ENCODE assay signal across 8 mouse cellular contexts in genomic region chr5:114381013-114381351, GRCm38 (mm10). TPM values are rescaled to one million over a fixed set of nuclear protein-coding genes. Genes with fewer than 3 reads are reported as not detected.
A peak's percentile ranks its signal among the peaks of the same experiment; 100 is the strongest.
DNase-seq lines count a peak whose midpoint lies in the region; ATAC-seq and TF ChIP-seq lines count a peak whose summit lies in the region.

No protein-coding gene starts in this region.

- WGBS in lung, adult 2 months = under 1% methylated on average over 18 of the region's 18 CpGs
- under 1% methylated on average over 18 of the region's 18 CpGs for WGBS in embryonic facial prominence, embryonic 10.5 days
- WGBS in hindbrain, embryonic 16.5 days = 0% methylated on average over 13 of the region's 18 CpGs
- WGBS in midbrain, embryonic 15.5 days = under 1% methylated on average over 18 of the region's 18 CpGs

- DNase-seq in lung, adult 2 months = no peak
- DNase-seq in lung, postnatal 4 days = no peak
- no peak for DNase-seq in embryonic facial prominence, embryonic 10.5 days (ENCODE audit: low spot score)
- no peak for DNase-seq in testis, postnatal 10 days (ENCODE audit: low spot score)
- DNase-seq in ovary, postnatal 14 days (ENCODE audit: low spot score) = no peak
- no peak for DNase-seq in ovary, postnatal 36 days (ENCODE audit: low spot score)

- peaks cover 48% of the 10 kb centered on the region for H3K36me3 ChIP-seq in embryonic facial prominence, embryonic 10.5 days (replicated peaks)
- peaks cover 3% of the 10 kb centered on the region for H3K36me3 ChIP-seq in hindbrain, embryonic 16.5 days (ENCODE audit: control insufficient read depth, insufficient read depth, low read length)
- peaks cover 4% of the 10 kb centered on the region; the same call in 1 of the 2 replicates for H3K36me3 ChIP-seq in midbrain, embryonic 15.5 days (replicated peaks)

- H3K9ac ChIP-seq in hindbrain, embryonic 16.5 days (ENCODE audit: low read depth, low read length) = peak overlapping the region; percentile 92
- H3K9ac ChIP-seq in midbrain, embryonic 15.5 days = peak overlapping the region; percentile 93

- H3K9me3 ChIP-seq in embryonic facial prominence, embryonic 10.5 days = no peaks in the 10 kb centered on the region
- no peaks in the 10 kb centered on the region for H3K9me3 ChIP-seq in hindbrain, embryonic 16.5 days (ENCODE audit: control insufficient read depth, low read length)
- no peaks in the 10 kb centered on the region for H3K9me3 ChIP-seq in midbrain, embryonic 15.5 days

- H3K4me3 ChIP-seq in lung, adult 2 months (replicated peaks; ENCODE audit: extremely low read depth, low read depth, low read length) = peak overlapping the region; percentile 88
- H3K4me3 ChIP-seq in embryonic facial prominence, embryonic 10.5 days = peak overlapping the region; percentile 96
- H3K4me3 ChIP-seq in hindbrain, embryonic 16.5 days (ENCODE audit: low read length) = peak overlapping the region; percentile 84
- peak overlapping the region; percentile 94 for H3K4me3 ChIP-seq in midbrain, embryonic 15.5 days

- TF ChIP-seq CTCF in lung, adult 2 months (IDR thresholded peaks at IDR 0.05; ENCODE audit: insufficient read depth, low read length) = no peak

- no peaks in the 10 kb centered on the region for H3K27me3 ChIP-seq in embryonic facial prominence, embryonic 10.5 days (replicated peaks; ENCODE audit: low read depth, poor library complexity, severe bottlenecking)
- H3K27me3 ChIP-seq in hindbrain, embryonic 16.5 days (replicated peaks; ENCODE audit: control insufficient read depth, insufficient read depth, low read length) = no peaks in the 10 kb centered on the region
- H3K27me3 ChIP-seq in midbrain, embryonic 15.5 days (replicated peaks) = no peaks in the 10 kb centered on the region

- H3K4me1 ChIP-seq in lung, adult 2 months (ENCODE audit: control insufficient read depth, insufficient read depth, low read length) = peaks cover 17% of the 10 kb centered on the region
- H3K4me1 ChIP-seq in embryonic facial prominence, embryonic 10.5 days = peaks cover 44% of the 10 kb centered on the region
- peaks cover 34% of the 10 kb centered on the region for H3K4me1 ChIP-seq in hindbrain, embryonic 16.5 days (ENCODE audit: control insufficient read depth, insufficient read depth, low read depth, low read length)
- peaks cover 52% of the 10 kb centered on the region for H3K4me1 ChIP-seq in midbrain, embryonic 15.5 days

- peak overlapping the region; percentile 87 for H3K4me2 ChIP-seq in hindbrain, embryonic 16.5 days (ENCODE audit: low read length)
- peak overlapping the region; percentile 90 for H3K4me2 ChIP-seq in midbrain, embryonic 15.5 days

- peak overlapping the region; percentile 96 for H3K27ac ChIP-seq in embryonic facial prominence, embryonic 10.5 days (replicated peaks)
- peak overlapping the region; percentile 92 for H3K27ac ChIP-seq in hindbrain, embryonic 16.5 days (ENCODE audit: low read depth, low read length)
- peak overlapping the region; percentile 94 for H3K27ac ChIP-seq in midbrain, embryonic 15.5 days

- TF ChIP-seq POLR2A in lung, adult 2 months (IDR thresholded peaks at IDR 0.05; ENCODE audit: borderline replicate concordance, extremely low read depth, low read depth, low read length) = no peak

- no peak; the same call in 1 of the 2 replicates for ATAC-seq in hindbrain, embryonic 16.5 days
- ATAC-seq in midbrain, embryonic 15.5 days (replicated peaks) = peak; percentile 54

RNA-seq across cellular contexts. Expression of gene Ube3b, which starts 0.6 kb away (rescaled TPM):
- 69.2 and 74.3 TPM in 2 replicates for polyA plus RNA-seq in lung, adult 2 months (2012; rRNA removed)
- polyA plus RNA-seq in embryonic facial prominence, embryonic 10.5 days (2016; fragmentation: Nextera tagmentation; extraction: Ambion mirVana) = 54.3 and 54.8 TPM in 2 replicates
- 36.7 and 45.4 TPM in 2 replicates for polyA plus RNA-seq in hindbrain, embryonic 16.5 days (2015; fragmentation: Nextera tagmentation; extraction: Ambion mirVana)
- polyA plus RNA-seq in midbrain, embryonic 15.5 days (2015; fragmentation: Nextera tagmentation; extraction: Ambion mirVana) = 41.3 and 41.4 TPM in 2 replicates

RNA-seq across cellular contexts. Expression of gene Kctd10, which starts 0.7 kb away (rescaled TPM):
- 278 and 318 TPM in 2 replicates for polyA plus RNA-seq in lung, adult 2 months (2012; rRNA removed)
- 112 and 116 TPM in 2 replicates for polyA plus RNA-seq in embryonic facial prominence, embryonic 10.5 days (2016; fragmentation: Nextera tagmentation; extraction: Ambion mirVana)
- 59.3 and 70.1 TPM in 2 replicates for polyA plus RNA-seq in hindbrain, embryonic 16.5 days (2015; fragmentation: Nextera tagmentation; extraction: Ambion mirVana)
- 80.7 and 82.7 TPM in 2 replicates for polyA plus RNA-seq in midbrain, embryonic 15.5 days (2015; fragmentation: Nextera tagmentation; extraction: Ambion mirVana)
